Mouse (Mus musculus): Measurements from ENCODE around the gene Pcnx3. TPM values are rescaled to one million over a fixed set of nuclear protein-coding genes. Genes with fewer than 3 reads are reported as not detected.

Pcnx3 gene
- total and polyA plus RNA-seq, 3 experiments, result 7.1 to 34.5 (median 28.6) TPM

GRCm38 (mm10) chr19:5731264-5731978 is 42.7 kb upstream of the Pcnx3 start (continued):
- 0 out of 2 replicates have a peak, but pooled peaks have one; percentile 15 for TF ChIP-seq BHLHE40 (IDR thresholded peaks at IDR 0.05; ENCODE audit: low read depth, low read length)
- peak; percentile 81; the same call in 1 of the 2 replicates for TF ChIP-seq ZMIZ1 (IDR thresholded peaks at IDR 0.05; ENCODE audit: low read depth, low read length)
- TF ChIP-seq NRF1 (IDR thresholded peaks at IDR 0.05; ENCODE audit: low read depth, low read length), result peak; percentile 43
- TF ChIP-seq IRF4 (IDR thresholded peaks at IDR 0.05; ENCODE audit: low read depth, low read length), result peak; percentile 64; the same call in 1 of the 2 replicates
- TF ChIP-seq NELFE (IDR thresholded peaks at IDR 0.05; ENCODE audit: low read depth, low read length), result peak; percentile 88
- no peak for TF ChIP-seq JUN (IDR thresholded peaks at IDR 0.05; ENCODE audit: insufficient read depth, low read depth, low read length)
- TF ChIP-seq E2F4 (IDR thresholded peaks at IDR 0.05; ENCODE audit: insufficient replicate concordance, low read depth, low read length), result peak; percentile 68; the same call in 1 of the 2 replicates
- peak; percentile 75 for TF ChIP-seq USF1 (IDR thresholded peaks at IDR 0.05; ENCODE audit: low read depth, low read length)

GRCm38 (mm10) chr19:5730314-5731186 is 41.8 kb upstream of the Pcnx3 start:
- Histone ChIP-seq H3K27ac (ENCODE audit: insufficient read depth, low read depth) (no peak overlapping the region), H3K4me3 (replicated peaks in 1 of 3; ENCODE audit: low read depth in 2 of 3, low read length in 2 of 3, poor library complexity in 1 of 3) (peak overlapping the region; percentile 85 to 97 (median 94)), H3K9ac (ENCODE audit: insufficient read depth, low read depth) (peak overlapping the region; percentile 68; the same call in 1 of the 2 replicates), H3K4me2 (ENCODE audit: insufficient read depth, low read depth, poor library complexity, severe bottlenecking) (peak overlapping the region; percentile 56), H3K79me2 (replicated peaks; ENCODE audit: control insufficient read depth, extremely low read depth, insufficient read depth, poor library complexity, severe bottlenecking) (peaks cover 4% of the 10 kb centered on the region; the same call in 1 of the 2 replicates), H3K27me3 (replicated peaks) (peaks cover 17% of the 10 kb centered on the region), H3K4me1 (ENCODE audit: control insufficient read depth in 1 of 2, insufficient read depth in 2 of 2) (peaks cover 16 to 46% of the 10 kb centered on the region in 2 experiments), H3K9me3 (replicated peaks; ENCODE audit: low read length) (no peaks in the 10 kb centered on the region), H3K36me3 (replicated peaks in 1 of 2; ENCODE audit: control insufficient read depth in 1 of 2, insufficient read depth in 1 of 2, low read length in 1 of 2) (peaks cover 0 to 16% of the 10 kb centered on the region in 2 experiments)
- dilution Hi-C loops (cut with MboI; ENCODE audit: extremely low pct_ligation_motif_present, extremely low pct_unique_long_range_greater_than_20kb, low sequenced_read_pairs) (no loop called here), in situ Hi-C loops (cut with MboI; ENCODE audit: low pct_ligation_motif_present, low pct_unique_long_range_greater_than_20kb, low sequenced_read_pairs) (loop anchor here (5.0 kb wide), 1 partner anchor 37 kb away; no protein-coding TSS in a partner anchor)
- DNase-seq (ENCODE audit: extremely low read depth), result no peak
- TF ChIP-seq ZC3H11A (IDR thresholded peaks at IDR 0.05; ENCODE audit: low read depth, low read length), result no peak
- no peak for TF ChIP-seq TCF12 (IDR thresholded peaks at IDR 0.05; ENCODE audit: low read depth, low read length)
- no peak for TF ChIP-seq SIN3A (IDR thresholded peaks at IDR 0.05; ENCODE audit: low read length)
- no peak for TF ChIP-seq MXI1 (IDR thresholded peaks at IDR 0.05; ENCODE audit: low read depth, low read length)
- no peak for TF ChIP-seq NRF1 (IDR thresholded peaks at IDR 0.05; ENCODE audit: low read depth, low read length)
- TF ChIP-seq GABPA (IDR thresholded peaks at IDR 0.05; ENCODE audit: insufficient replicate concordance, low read depth, low read length), result no peak
- TF ChIP-seq PAX5 (IDR thresholded peaks at IDR 0.05; ENCODE audit: low read length), result no peak
